Mouse (Mus musculus) layer of hippocampus, adult 8-10 months (tissue): Measurements from ENCODE around the gene Kdelr3. TPM values are rescaled to one million over a fixed set of nuclear protein-coding genes. Genes with fewer than 3 reads are reported as not detected.
A peak's percentile ranks its signal among the peaks of the same experiment; 100 is the strongest.

Experiments used
- DNase-seq, 2 experiments: peaks; one replicate each; pipeline ENCODE4 v3.0.0; 2022; ENCODE audit warnings: low spot score in 2 of 2
- total RNA-seq, 4 experiments: library from RNA; stranded (reverse); gene quantifications; 2 replicates each; pipeline ENCODE4 v1.2.4; 2022

Gene Kdelr3
- total RNA-seq, 4 experiments from 2014 or later, result 0.23 to 0.45 (median 0.32) TPM; not detected in 1

- no peak for DNase-seq
These were observed 5.8 kb upstream of the Kdelr3 start for GRCm38 (mm10) chr15:79510425-79510824.

DNA sequence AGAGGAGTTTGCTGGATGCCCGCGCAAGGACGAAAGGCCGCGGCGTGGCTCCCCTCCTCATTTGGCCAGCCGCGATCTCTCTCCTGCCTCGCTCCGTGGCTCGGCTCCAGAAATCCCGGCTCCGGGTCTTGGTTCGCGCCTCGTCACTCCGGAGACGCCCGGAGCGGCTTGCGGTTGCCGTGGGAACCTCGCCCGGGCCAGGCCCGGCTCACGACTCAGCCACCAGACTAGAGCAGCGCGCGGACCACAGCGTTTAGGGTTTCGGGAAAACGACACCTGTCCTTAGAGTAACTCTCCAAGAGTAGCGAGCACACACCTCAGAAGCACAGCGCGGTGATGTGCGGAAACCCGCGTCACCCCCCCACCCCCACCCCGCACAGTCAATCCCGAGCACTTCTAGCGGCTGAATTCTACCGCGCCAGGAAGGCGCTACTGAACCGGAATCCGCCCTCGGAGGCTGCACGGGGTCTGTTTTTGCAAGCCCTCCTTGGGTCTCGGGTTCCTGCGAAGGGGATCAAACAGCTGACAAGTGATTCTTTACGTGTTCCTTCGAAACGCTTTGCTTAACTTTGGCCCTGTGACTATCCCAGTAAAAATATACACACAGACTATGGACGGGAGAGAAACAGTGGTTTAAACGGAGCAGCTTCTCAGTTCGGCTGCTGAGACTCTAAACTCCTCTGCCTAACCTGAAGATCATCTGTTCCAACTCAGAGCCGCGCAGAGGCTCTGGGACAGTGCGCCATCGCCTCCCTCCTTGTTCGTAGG lies 4.5 kb upstream of the Kdelr3 start:
- DNase-seq, result peak; percentile 74 to 81

GRCm38 (mm10) chr15:79513940-79514339 lies 2.3 kb upstream of the Kdelr3 start:
- no peak for DNase-seq

GRCm38 (mm10) chr15:79517710-79518109 lies 1.5 kb downstream of the Kdelr3 start:
- no peak for DNase-seq

DNA sequence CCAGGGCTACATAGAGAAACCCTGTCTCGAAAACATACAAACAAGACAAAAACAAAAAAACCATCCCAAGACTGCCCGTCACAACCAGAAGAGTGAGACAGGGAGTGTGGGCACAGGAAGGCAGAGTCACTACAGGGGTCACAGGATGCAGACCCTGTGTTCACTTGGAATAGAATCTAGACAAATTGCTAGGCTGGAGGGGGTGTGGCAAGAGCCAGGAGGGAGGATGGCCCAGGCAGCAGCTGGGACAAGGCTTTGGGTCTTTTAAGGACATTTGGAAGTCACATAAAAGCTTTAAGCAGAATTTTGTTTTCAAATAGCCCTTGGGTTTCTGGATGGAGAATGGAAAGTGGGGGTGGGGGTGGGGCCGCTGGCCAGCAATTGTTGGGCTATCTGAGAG lies 2.4 kb downstream of the Kdelr3 start:
- DNase-seq, result no peak

DNA sequence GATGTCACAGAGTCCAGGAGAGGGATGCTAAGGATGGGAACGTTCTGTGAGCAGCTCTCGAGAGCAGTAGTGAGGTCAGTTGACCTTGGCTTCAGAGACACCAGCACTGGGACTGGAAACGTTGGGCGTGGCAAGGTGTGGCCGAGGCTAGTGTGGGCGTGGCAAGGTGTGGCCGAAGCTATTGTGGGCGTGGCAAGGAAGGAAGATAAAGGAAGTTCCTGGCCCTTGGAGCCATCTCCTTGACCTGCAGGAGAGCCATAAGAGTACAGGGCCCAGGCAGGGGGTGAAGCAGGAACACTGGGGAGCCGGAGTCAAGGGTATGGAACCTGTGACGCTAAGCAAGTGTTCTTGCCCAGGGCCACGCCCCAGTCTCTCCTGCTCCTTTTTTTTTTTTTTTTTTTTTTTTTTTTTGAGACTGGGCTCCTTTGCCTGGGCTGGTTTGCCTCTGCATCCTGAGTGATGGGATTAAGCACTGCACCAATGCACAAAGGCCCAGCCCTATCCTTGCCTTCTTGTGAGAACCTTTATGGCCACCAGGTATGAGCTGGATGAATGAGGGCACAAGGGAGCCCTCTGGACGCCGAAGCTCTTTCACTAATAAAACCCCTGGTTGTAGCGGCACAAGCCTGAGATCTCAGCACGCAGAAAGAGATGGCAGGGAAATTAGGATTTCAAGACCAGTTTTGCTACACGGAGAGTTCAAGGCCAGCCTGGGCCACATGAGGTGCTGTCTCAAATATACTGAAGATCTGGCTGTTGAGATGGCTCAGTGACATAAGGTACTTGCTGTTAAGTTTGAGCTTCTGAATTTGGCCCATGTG lies 3.4 kb downstream of the Kdelr3 start:
- no peak for DNase-seq

DNA sequence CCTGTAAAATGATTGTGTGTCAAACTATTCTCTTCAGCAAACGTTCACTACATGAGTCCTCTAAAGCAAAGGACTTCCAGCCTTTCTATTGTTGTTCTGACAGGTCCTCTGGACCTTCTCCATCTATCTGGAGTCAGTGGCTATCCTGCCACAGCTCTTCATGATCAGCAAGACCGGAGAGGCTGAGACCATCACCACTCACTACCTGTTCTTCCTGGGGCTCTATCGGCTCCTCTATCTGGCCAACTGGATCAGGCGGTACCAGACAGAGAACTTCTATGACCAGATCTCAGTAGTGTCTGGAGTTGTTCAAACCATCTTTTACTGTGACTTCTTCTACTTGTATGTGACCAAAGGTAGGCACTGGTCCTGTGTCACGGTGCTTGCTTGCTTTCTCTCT lies 9.4 kb downstream of the Kdelr3 start:
- no peak for DNase-seq

GRCm38 (mm10) chr15:79525979-79526768 lies 10.0 kb downstream of the Kdelr3 start:
- no peak for DNase-seq

GRCm38 (mm10) chr15:79527192-79527591 lies 11.0 kb downstream of the Kdelr3 start:
- no peak for DNase-seq

DNA sequence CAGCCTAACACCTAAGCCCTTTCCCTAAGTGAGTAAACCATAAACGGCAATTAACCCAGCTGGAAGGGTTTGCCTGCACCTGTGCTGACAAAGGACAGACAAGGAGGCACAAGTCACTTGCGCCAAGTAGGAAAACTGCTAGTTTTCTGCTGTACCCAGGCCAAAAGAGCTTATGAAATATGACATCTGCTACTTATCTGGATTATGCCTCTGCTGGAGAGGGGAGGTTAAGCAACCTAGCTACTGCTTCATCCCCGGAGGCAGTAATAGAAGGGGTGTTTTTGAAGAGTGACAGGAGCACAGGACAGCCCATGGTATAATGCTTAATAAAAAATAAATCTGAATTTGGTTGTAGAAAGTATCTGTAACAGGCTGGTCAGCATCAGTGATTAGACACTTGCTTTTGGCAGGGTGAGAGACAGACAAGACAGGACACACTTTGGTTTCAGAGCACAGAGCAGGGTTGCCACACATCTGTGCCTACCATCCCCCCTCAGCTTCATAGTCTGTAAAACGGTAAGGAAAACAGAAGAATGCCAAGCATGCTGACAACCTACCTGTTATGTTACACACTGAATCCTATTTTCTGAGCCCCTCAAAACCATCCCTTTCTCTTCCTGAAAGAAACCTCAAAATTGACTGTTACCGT lies 11.9 kb downstream of the Kdelr3 start:
- no peak for DNase-seq

DNA sequence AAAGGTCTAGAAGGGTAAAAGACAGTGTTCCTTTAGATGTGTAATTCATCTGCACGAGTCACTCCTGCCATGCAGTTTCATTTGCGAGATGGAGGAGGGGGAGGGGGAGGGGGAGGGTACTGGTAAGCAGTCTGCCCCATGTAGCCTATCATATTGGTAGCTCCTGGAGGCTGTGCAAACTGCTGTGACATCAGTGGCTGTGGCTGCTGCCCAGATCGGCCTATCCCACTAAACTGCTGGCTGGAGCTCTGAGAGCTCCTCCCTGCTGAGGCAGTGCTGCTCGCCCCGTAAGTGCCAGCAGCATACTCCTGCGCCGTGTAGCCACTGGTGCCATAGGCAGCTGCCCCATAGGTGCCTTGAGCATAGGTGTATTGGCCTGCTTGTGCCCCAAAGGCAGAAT lies 13.7 kb downstream of the Kdelr3 start:
- DNase-seq, result no peak

GRCm38 (mm10) chr15:79533796-79534195 lies 17.6 kb downstream of the Kdelr3 start:
- DNase-seq, result no peak

DNA sequence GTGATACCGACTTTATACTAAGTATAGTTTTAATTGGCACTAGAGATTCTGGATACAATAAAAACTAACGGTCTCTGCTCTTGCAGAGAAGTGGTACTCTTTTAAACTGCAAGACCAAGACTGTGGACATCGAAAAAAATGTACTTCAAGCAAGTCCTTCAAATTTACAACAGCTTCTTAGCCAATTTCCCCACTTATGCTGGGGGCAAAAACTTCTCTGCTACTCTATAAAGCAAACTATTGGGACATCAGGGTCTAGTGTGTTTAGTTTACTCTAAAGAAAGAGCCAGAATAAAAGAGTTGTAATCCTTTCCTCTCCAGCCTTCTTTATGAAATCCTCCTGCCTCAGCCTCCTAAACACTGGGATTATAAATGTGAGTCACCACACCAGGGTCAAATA lies 27.8 kb downstream of the Kdelr3 start:
- no peak for DNase-seq

DNA sequence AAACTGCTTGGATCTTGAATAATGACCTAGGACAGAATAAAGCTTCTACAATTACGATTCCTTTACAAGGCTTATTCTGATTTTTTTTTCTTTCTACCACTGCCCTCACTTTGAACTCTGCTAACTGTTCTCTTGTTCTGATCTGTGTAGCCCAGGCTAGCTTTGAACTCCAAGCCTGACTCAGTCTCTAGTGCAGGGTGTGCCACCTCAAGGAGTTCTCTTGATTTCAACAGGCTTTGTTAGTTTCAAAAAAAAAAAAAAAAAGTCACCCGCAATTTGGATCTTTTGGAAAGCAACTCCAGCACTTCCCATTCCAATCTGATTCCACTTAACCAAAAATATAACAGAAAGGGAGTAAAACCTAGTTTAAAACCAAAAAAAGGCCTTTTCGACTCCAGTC lies 29.3 kb downstream of the Kdelr3 start:
- DNase-seq, result no peak

DNA sequence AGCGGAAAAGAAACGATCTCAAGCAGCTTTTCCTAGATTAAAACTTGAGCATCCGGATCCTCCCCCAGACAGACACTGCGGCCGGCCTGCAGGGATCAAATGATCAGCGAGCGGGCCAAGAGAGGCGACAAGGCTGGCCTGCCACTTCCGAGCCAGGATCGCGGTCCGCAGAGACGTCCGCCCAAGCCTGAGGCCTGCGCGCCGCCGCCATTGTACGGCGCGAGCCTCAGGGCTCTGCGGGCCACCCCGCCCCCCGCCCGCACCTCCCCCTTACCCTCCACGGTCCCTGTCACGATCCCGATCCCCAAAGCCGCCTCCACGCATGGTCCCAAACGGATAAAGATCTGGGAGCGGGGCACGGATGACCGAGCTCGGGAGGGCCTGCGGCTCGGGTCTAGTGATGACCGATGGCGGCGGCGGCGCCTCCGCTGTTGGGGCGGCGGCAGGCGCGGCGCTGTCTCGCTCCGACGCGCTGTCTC lies 29.7 kb downstream of the Kdelr3 start:
- peak in 1 of 2 experiments; percentile 33 for DNase-seq

GRCm38 (mm10) chr15:79546410-79547288 lies 30.4 kb downstream of the Kdelr3 start, which contains the start of gene Ddx17:
Gene Ddx17, minus strand, starts transcription at chr15:79546741.
- DNase-seq, result peak; percentile 96 to 99

DNA sequence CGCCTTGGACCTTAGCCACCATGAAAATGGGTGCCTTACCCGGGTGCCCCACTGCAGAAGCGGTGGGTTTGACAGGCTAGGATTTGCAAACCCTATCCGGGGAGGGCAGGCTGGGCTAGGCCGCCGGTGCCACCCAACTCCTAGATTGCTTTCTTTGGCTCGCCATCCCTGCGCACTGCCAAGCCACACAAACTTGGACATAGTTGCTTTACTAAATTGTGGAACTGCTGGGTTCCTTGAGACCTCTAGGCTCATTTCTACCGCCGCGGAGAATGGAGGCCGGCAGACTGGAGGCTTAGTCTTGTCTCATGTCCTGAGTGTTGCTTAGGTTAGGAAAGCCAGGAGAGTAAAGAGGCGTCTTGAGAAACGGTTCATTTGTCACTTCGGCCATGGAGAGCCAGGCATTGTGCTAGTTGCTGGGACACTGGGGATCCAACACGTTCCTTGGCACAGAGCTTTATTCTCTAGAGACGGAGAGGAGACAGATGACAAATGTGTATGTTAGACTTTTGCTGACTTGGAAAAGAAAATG lies 31.1 kb downstream of the Kdelr3 start:
- no peak for DNase-seq

DNA sequence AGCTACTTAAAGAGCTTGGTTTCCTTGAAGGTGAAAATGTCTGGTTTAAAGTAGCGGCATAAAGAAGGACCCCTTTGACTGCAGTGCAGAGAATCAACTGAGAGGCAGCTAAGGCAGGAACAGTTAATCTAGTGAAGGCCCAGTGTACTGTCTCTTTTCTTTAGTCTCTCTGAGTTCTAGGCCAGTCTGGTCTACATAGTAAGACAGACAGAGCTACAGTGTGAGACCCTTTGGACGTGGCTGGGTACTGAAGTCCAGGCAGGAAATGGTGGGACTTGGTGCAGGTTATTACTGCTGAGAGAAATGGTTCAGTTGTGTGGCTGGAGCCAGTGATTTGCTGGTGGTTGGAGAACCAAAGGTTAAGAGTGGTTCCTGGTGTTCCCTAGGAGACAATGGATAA lies 32.0 kb downstream of the Kdelr3 start:
- no peak for DNase-seq

- no peak for DNase-seq
These were observed 36.4 kb downstream of the Kdelr3 start for GRCm38 (mm10) chr15:79552566-79552965.

- DNase-seq, result no peak
These were observed 43.4 kb downstream of the Kdelr3 start for GRCm38 (mm10) chr15:79559649-79560048.
